Mouse (Mus musculus) frontal cortex, adult (tissue): ENCODE measurements at regions not wholly inside any gene's neighbourhood (a gene's known extent, or its start where the extent isn't known, plus 50 kb on each side); places are given as distances from the start of the nearest gene placed in this dataset.
A peak's percentile ranks its signal among the peaks of the same experiment; 100 is the strongest.

Experiments used
- ATAC-seq: cut with Nextera tagmentation; 2 replicates; pipeline ENCODE4 v1.9.2; 2017; ENCODE audit warnings: mild to moderate bottlenecking, moderate library complexity, mixed read lengths; ENCODE audit not compliant: low TSS enrichment

DNA sequence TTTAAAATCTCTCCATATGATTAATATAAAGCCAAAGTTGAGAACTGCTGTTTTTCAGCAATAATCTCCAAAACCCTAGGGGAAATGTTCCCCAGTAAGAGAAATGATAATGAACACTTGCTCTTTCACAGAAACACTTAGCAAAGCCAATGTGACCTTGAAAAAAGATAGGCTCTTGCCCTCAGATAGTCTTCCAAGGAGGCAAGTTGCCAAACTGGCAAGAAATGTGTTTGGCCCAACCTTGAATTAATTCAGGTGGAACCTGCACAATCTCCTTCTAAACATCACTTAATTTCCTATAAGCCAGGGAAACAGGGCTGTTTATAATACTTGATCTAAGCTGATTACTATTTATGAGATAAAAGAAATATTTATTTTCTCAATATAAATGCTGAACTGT, 244.0 kb upstream of the Gnaz start:
- no peak for ATAC-seq

- ATAC-seq = no peak
These were observed 217.5 kb upstream of the Gnaz start for GRCm38 (mm10) chr10:74749446-74749845.

GRCm38 (mm10) chr10:74750879-74751278, 216.1 kb upstream of the Gnaz start:
- no peak for ATAC-seq

DNA sequence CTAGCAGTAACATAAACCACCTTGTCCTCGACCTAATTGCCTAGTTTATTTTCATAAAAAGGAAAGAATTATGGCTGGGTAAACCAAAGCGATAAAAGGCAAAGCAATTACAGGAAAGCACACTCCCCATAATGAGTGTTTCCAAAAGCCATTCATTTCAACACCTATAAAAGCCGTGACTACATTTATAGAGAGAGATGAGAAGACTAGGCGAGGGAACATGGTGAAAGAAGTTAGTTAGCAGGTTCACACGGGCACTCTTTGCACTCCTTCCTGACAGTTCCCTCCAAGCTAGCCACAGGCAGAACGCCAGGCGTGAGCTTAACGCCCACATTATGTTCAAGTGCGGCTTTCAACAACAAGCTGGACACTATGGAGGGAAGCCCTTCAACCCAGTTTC, 206.2 kb upstream of the Gnaz start:
- ATAC-seq = peak; percentile 77

DNA sequence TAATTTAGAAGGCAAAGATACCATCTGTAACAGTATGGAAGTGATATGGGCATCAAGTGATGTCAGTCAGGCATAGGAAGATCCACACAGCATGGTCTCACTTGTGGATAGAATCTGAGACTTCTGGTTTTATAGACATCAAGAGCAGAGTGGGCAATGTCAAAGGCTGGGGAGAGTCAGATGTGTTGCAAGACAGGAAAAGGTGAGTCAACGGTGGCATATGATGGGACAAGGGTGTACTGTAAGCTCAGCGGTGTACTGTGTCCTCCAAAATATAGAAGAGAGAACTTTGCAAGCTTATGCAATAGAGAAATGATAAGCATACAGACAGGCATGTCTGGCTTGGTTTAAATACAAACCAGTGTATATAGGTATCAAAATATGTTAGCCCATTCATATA, 177.7 kb upstream of the Gnaz start:
- no peak for ATAC-seq

DNA sequence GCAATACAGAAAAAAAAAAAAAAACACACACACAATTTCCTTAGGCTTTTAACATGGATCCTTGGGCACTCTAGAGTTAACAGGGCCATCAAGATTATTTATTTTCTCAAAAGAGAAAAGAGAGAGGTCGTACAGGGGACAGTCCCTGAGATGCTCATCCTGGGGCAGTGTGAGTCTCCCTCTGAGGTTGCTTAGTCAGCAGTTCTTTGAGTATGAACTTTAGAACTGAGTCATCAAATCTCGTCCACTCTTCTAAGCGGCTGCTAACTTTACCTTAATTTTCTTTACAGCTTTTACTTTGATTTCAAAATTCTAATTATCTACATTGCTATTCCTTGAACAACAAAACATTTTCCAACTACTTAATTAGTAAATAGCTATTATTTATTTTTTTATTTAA, 177.0 kb upstream of the Gnaz start:
- ATAC-seq = no peak

GRCm38 (mm10) chr10:74823395-74823794, 143.6 kb upstream of the Gnaz start:
- ATAC-seq = peak; percentile 50; the same call in 1 of the 2 replicates

- ATAC-seq = no peak
These were observed 132.6 kb upstream of the Gnaz start for GRCm38 (mm10) chr10:74834359-74834758.

GRCm38 (mm10) chr10:74848372-74848771, 118.6 kb upstream of the Gnaz start:
- peak; percentile 87 for ATAC-seq

DNA sequence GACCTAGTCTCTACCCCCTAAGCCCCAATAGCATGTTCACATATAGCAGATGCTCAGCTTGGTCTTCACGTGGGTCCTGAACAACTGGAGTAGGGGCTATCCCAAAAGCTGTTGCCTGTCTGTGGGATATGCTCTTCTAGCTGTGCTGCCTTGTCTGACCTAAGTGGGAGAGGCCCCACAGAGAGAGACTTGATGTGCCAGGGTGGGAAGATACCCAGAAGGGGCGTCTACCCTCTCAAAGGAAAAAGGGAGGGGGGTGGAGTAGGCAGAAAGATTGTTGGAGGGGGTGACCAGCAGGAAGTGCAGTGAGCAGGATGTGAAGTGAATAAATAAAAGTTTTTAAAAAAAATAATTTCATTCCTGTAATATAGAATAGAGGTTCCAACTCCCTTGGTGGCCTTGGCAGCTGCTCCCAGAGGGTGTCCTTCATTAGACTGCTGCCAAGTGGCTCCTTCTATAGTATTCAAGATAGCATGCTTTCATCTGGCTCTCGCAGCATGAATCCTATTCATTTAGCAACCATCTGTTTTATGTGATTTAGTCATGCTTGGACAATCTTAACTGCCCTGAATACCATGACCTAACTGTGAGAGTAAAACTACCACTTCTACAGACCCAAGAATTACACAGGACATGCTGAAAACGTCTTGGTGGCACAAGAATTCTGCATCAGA, 111.8 kb upstream of the Gnaz start:
- 0 out of 2 replicates have a peak, but pooled peaks have one; percentile 34 for ATAC-seq
